Mouse (Mus musculus) thymus, adult 2 months (tissue): ENCODE measurements around the gene Borcs6.

Experiments used
- CTCF ChIP-seq: fragments of 200-500 bp; IDR thresholded peaks from 2 replicates; pipeline ENCODE4 v1.5.1; 2012; ENCODE audit warnings: mild to moderate bottlenecking, control low read depth, low read length, moderate library complexity, borderline replicate concordance; ENCODE audit not compliant: control insufficient read depth, poor library complexity, insufficient read depth; ENCODE audit errors: extremely low read depth
- POLR2A ChIP-seq: fragments of 200-500 bp; IDR thresholded peaks from 2 replicates; pipeline ENCODE4 v1.6.1; 2012; ENCODE audit warnings: mild to moderate bottlenecking, low read length, control low read depth, moderate library complexity; ENCODE audit not compliant: control insufficient read depth, poor library complexity, insufficient read depth; ENCODE audit errors: extremely low read depth

DNA sequence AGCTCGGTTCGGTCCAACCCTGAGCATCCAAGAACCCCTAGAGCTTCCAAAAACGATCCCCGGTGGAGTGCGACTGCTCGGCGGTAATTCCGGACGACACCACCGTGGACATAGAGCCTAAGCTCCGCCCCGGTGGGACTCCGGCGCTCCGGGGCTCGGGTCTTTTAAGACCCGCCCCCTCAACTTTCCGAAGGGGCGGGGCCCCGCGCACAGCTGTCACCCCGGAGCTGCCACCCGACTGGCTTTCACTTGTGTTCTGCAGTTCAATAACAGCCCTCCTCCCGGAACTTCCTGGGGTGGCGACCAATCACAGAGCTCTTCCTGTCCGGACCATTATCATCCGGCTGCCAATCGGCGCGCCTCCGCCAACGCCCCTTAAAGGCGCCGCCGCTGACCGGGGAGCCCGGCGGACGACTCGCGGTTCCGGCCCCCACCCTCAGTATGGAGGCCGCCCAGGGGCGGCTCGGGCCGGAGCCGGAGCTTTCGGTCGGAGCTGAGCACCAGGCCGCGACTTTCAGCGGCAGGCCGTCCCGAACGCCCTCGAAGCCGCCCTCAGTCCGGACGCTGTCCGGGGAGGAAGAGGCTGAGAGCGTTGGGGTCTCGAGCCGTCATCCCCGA is at the start of gene Borcs6:
- peak; percentile 86 for TF ChIP-seq POLR2A
- TF ChIP-seq CTCF: peak; percentile 44; the same call in 1 of the 2 replicates
